Mouse (Mus musculus) adipocyte (in vitro differentiated cells): ENCODE data around the gene Ptpn11.

Source experiments
- DNase-seq: peaks from one replicate; pipeline ENCODE4 v3.0.0-alpha.2; 2016; ENCODE audit warnings: low spot score

The Ptpn11 gene

DNA sequence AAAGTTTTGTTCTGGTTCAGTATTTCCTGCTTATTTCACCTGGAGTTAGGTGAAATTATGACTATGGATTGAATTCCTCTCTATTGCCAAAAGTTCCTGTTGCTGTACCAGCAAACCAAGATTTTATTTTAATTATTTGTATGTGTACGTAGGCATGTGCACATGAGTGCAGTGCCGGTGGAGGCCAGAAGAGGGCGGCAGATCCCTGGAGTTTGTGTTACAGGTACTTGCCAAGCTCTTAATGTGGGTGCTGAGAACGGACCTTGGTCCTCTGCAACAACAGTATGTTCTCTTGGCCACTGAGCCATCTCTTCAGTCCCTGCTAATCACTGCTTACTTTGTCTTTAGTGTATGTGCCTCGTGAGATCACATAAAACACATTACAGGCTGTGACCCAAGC, 109.4 kb downstream of the Ptpn11 start:
- no peak for DNase-seq
